Mouse (Mus musculus) induced T-regulatory cell, adult 2 months (primary cell): Measurements from ENCODE around the gene Nxn.

ENCODE experiments used
- DNase-seq: peaks from one replicate; pipeline ENCODE4 v3.0.0-alpha.2; 2012; ENCODE audit warnings: low read depth

The Nxn gene

DNA sequence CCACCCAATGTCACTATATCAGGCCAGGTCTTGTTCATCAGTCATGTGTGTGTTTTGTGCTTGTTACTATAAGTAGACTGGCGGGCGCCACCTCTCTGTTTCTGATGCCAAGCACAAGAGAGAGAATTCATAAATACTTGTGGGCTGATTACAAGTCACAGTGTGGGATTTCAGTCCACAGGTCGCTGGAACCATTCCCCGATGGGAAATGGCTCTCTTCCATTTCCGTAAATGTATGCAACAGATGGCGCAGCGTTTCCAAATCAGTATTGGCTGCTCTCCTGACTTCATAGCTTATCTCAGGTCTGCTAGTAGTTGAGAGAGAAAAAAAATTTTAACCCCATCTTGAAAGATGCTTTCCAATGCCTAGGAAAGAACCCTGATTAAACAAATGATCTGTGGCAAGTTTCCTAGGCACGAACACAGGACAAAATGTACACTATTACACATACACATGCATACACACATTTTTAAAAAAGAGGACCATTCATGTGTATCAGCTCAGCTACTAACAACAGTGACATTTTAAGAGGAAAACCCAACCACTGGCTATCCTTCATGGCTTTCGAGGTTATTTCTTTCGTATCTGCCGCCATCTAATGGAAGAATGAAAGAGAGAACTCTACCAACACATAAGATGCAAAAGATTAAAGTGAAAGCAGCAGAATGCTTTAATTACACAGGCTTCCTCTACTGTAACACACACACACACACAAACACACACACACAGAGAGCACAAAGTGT lies 819 bp upstream of the Nxn start:
- peak; percentile 72 for DNase-seq

DNA sequence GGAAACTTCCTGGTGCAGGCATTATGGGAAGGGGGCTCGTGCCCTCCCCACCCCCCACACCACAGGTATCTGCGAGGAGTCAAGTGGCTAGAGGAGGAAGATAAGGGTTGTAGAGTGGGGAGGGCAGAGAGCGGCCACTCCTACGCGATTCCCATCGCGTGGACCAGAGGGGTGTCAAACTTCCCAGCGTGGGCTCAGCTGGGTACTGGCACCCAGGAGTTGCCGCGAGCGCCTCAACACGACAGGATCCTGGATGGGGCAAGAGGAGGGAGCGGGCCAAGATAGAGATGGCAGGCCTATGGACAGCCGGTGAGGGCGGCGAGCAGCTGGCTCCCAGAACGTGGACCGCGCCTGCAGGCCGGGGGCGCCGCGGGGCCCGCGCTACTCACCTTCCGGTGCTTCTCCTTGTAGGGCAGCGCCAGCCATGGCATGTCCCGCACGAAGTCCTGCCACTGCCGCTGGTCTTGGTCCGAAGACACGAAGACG lies 585 bp downstream of the Nxn start:
- no peak for DNase-seq

GRCm38 (mm10) chr11:76397650-76398311 lies 1.2 kb downstream of the Nxn start:
- peak; percentile 54 for DNase-seq

- no peak for DNase-seq
These were observed 5.9 kb downstream of the Nxn start for GRCm38 (mm10) chr11:76392996-76393395.

DNA sequence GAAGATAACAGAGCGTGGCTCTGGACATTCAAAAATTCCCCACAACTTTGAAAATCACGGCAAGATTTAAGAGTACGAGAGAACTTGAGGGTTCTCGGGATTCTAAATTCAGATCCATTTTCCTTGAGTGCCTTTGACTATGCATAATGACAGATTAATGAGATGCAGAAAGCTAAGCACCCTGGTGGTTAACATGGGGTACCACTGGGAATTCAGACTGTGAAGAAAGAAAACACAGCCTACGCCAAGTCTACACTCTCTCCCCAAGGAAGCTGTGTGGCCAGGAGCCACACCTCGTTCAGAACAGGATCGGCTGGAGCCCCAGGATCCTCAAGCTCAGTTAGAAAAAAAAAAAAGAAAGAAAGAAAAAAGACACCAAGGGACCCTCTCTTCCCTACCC lies 6.4 kb downstream of the Nxn start:
- no peak for DNase-seq

- no peak for DNase-seq
These were observed 10.2 kb downstream of the Nxn start for GRCm38 (mm10) chr11:76388711-76389110.

DNA sequence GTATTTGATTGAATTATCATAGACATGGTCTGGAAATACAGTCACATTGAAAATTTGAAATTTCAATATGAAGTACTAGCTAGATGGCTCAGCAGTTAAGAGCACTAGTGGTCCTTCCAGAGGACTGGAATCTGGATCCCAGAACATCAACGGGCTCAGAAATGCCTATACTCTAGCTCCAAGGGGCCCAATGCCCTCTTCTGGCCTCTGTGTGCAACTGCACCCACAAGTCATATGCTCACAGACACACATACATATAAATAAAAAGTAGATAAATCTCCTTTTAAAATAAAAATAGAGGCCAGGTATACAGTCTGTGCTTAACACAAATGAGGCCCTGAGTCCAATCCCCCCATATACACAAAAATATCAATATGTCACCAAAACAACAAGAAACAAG lies 11.8 kb downstream of the Nxn start:
- DNase-seq: no peak

GRCm38 (mm10) chr11:76385746-76386145 lies 13.2 kb downstream of the Nxn start:
- no peak for DNase-seq

DNA sequence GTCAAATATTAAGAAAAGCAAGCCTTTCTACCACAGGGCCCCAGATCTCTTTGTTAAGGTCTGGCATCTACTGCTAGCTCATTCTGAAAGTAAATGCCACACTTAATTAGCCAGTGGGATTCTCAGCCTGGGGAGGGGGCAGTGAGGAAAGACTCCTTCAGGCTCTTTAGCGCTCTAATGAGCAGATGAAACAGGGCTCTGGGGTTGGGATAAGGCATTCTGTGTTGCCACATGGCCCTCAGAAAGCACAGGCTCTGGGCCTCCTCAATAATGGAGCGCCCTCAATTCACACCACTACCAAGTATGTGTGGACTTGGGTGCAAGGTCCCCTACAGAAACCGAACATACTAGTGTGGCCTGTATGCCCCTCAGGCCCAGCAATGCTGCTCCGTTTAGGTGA lies 13.9 kb downstream of the Nxn start:
- DNase-seq: no peak

GRCm38 (mm10) chr11:76384307-76384706 lies 14.6 kb downstream of the Nxn start:
- DNase-seq: no peak

DNA sequence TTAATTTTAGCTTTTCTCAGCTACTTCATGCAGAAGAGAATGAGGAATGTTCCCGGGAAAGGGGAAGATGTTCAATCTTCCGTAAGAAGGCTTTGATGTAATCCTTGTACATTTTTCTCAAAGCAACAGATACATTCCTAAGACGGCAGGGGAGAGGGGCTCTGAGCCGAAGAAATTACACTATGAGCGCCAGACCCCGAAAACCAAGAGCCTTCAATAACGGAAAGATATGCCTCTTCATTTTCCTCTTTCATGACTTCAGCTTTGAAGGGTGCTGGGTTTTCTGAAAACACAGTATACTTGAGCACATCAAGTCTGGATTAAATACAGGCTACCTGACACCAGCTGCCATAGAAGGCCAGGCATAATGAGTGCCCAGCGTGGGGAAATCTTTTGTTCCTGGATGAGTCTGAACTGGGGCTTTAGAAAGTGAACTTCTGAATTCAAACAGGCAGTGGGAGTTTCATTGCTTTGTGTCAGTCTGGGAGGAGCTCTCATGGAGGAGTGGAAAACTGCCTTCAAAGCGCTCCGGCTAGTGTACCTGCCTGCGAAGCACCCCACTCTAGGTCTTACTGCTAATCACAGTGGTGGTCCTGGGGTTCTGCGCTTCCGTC lies 16.1 kb downstream of the Nxn start:
- DNase-seq: no peak

DNA sequence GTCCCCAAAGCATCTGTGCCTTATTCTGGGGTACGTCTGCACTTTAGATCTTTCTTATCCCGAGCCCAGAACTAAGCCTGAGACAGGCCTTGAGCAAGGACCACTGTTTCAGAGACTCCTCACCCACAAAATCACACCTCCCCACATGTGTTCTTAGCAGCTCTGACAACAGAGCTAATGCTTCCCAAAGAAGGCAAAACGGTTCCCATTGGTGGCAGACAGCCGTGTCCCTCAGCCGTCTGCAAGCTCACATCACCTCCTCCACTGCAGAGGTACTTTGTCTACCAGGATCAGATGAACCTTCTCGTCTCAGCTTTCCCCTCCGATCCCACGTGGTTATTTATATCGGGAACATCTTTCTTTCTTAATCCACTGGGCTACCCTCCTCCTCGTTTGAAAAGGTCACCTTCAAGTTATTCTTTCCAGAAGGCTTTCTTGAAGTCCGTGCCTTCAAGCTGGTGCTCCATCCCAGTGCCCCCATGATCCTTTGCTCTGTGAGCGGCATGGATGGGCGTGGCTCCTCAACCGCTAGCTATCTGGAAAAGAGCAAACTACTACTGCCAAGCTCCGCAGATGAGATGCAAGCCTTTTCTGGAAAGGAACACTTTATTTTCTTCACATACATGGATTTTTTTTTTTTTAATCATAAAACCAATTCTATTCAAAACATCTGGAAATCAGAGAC lies 17.6 kb downstream of the Nxn start:
- DNase-seq: no peak

- no peak for DNase-seq
These were observed 18.9 kb downstream of the Nxn start for GRCm38 (mm10) chr11:76379921-76380544.

- no peak for DNase-seq
These were observed 22.5 kb downstream of the Nxn start for GRCm38 (mm10) chr11:76376425-76376824.

GRCm38 (mm10) chr11:76374491-76375185 lies 24.3 kb downstream of the Nxn start:
- no peak for DNase-seq

DNA sequence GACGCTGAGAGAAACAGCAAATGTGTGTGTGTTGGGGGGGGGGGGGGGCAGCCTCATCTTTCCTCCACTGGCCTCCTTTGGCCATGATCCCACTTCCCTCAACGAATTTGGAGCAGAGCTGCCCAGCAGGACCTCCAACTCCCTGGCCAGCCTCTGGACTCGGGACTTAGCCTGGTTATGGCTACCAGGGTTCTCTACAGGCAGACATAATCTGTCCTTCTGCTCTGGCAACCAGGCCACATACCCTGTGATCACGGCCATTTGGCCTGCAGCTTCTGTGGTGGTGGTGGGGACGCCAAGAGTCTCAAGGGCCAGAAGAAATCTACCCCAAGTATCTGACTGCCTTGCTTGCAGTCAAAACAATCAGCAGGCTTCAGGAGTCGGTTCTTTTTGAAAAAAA lies 26.4 kb downstream of the Nxn start:
- DNase-seq: no peak

- DNase-seq: no peak
These were observed 26.8 kb downstream of the Nxn start for GRCm38 (mm10) chr11:76372120-76372519.

- no peak for DNase-seq
These were observed 28.4 kb downstream of the Nxn start for GRCm38 (mm10) chr11:76370491-76370890.

DNA sequence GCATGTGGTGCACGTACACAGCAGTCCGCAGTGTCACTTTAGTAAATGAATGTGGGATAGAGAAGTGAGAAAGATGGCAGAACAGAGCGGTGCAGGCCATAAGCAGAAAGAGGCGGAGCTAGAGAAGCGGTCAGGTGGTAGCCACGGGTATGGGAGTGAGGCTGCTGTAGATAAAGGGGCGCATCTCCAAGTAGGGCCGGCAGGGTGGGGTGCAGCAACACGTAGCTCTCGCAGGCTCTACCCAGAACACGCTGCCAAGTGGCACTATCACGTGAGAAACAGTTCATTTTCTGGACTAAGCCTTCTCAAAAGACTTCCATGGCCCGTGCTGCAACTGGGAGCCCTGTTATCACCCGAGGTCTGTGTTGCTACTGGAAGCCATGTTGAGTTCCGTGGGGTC lies 32.2 kb downstream of the Nxn start:
- no peak for DNase-seq

DNA sequence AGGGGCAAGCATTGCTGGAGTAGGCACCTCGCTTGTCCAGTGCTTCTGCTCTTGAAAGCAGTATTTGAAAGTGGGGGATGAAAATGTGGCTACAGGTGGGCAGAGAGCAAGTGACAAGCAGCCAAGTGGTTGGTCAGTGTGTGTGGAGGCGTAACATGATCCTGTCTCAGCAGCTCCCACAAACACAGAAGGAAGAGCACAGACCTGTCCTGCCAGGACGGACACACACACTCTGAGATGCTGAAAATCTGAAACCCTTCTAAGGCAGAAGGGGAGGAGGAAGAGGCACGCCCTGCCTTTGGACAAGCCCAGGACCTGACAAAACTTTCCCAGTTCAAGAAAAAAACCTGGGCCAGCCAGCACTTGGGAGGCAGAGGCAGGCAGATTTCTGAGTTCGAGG lies 34.9 kb downstream of the Nxn start:
- DNase-seq: no peak

DNA sequence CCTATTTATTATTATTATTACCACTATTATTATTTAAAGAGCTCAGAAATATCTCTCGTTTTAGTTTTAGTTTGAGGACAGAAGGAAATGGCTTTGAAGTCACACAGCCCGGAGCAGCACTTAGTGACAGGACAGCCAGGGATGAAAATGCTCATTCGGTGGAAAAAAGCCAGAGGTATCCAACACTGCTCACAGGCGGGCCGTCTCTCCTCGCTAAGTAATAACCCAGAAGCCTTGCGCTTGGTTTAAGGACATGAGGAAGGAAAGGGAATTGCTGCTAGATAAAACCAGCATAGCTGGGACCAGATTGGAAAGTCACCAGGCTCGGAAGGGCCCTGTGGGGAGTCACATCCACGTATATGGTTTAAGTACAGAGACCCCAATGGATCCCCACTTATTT lies 35.3 kb downstream of the Nxn start:
- DNase-seq: no peak

DNA sequence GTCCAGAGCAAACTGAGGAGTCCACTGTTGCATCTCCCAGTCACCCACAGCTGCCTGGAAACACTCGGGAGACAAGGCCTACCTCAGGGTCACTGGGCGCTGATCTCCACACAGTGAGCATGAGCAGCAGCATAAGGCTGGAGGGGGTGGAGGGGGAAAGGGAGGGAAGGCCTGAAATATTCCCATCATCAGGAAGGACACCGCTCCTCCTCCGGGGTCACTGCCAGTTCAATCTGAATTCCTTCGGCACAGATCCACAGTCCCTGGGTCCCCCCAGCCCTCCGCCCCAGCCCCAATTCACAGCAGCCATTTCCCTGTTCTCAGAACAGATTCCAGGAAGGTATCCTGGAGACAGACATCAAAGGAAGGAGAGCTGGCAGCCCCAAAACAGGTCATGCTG lies 35.8 kb downstream of the Nxn start:
- no peak for DNase-seq
